Mouse (Mus musculus): ENCODE results near the gene Fgf15. TPM values are rescaled to one million over a fixed set of nuclear protein-coding genes. Genes with fewer than 3 reads are reported as not detected.

Gene Fgf15
- polyA plus RNA-seq (2016; fragmentation: Nextera tagmentation; extraction: Ambion mirVana), result 0.35 and 0.70 TPM in 2 replicates

DNA sequence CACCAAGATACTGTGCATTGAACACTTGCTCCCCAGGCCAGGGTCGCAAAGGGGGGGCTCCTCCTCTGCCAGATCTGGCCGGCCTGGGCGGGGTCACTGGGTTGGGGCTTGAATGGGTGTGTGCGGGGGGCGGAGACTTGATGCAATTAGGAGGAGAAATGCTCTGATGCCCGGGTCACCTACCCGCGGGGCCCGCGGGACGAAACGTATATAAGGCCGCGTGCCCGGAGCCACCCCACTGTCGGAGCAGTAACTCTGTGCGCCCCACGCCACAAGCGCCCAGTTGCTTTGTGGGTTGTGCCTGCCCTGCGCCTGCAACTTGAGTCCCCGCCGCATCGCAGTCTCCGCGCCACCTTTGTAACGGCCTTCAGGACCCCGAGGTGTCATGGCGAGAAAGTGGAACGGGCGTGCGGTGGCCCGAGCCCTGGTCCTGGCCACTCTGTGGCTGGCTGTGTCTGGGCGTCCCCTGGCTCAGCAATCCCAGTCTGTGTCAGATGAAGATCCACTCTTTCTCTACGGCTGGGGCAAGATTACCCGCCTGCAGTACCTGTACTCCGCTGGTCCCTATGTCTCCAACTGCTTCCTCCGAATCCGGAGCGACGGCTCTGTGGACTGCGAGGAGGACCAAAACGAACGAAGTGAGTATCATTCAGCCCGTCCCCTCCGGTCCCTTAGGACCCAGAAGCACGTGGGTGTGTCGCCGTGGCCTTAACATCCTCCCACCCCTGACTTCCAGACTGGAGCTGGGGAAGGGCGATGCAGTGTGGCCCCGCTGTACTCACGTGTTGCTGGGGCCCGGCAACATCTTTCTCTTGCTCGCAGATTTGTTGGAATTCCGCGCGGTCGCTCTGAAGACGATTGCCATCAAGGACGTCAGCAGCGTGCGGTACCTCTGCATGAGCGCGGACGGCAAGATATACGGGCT is at the start of gene Fgf15:
TSS of gene Fgf15 (plus strand) at position 238 of the 925 bp plus-strand sequence.
- Histone ChIP-seq H3K9me3 (replicated peaks) (no peaks in the 10 kb centered on the region), H3K27me3 (ENCODE audit: low read depth, poor library complexity, severe bottlenecking) (peaks cover 89% of the 10 kb centered on the region), H3K36me3 (no peaks in the 10 kb centered on the region), H3K4me3 (peak within 1 kb of the TSS; percentile 56), H3K27ac (0 out of 2 replicates have a peak within 1 kb of the TSS, but pooled peaks have one; percentile 34), H3K4me1 (peaks cover 27% of the 10 kb centered on the region)
- 1% methylated on average over 65 of the region's 65 CpGs for WGBS
- DNase-seq (ENCODE audit: low spot score), result peak; percentile 63

DNA sequence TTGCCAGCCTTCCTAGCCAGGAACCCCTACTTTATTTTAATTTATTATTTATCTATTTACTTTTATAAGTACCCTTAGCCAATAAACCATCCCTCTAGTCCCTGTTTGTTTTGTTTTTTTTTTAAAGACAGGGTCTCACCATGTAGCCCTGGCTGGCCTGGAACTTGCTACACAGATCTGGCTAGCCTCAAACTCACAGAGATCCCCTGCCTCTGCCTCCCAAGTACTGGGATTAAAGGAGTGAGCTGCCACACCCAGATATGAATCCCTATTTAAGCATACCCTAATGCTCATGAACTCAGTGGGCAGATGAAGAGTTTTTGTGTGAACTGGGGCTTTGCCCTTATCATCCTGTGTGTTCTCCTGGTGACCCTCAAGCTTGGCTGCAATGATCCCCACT is 49.3 kb upstream of the Fgf15 start, which contains the start of gene Fgf4:
TSS of gene Fgf4 (plus strand) at position 301 of the 400 bp plus-strand sequence.
- H3K27me3 ChIP-seq (ENCODE audit: low read depth, poor library complexity, severe bottlenecking), result peaks cover 59% of the 10 kb centered on the region
- no peaks in the 10 kb centered on the region for H3K9me3 ChIP-seq (replicated peaks)
- no peak within 1 kb of the TSS for H3K4me3 ChIP-seq
- DNase-seq (ENCODE audit: low spot score), result no peak
- no peak within 1 kb of the TSS for H3K27ac ChIP-seq
- H3K4me1 ChIP-seq, result no peaks in the 10 kb centered on the region
- no peaks in the 10 kb centered on the region for H3K36me3 ChIP-seq

- 66% methylated on average over 3 of the region's 3 CpGs for WGBS
- H3K27ac ChIP-seq, result no peak overlapping the region
- no peaks in the 10 kb centered on the region for H3K9me3 ChIP-seq (replicated peaks)
- peaks cover 43% of the 10 kb centered on the region for H3K27me3 ChIP-seq (ENCODE audit: low read depth, poor library complexity, severe bottlenecking)
- no peak overlapping the region for H3K4me3 ChIP-seq
- no peak for DNase-seq (ENCODE audit: low spot score)
- H3K4me1 ChIP-seq, result no peaks in the 10 kb centered on the region
- no peaks in the 10 kb centered on the region for H3K36me3 ChIP-seq
These were observed 45.0 kb upstream of the Fgf15 start for GRCm38 (mm10) chr7:144851321-144851720.

GRCm38 (mm10) chr7:144854966-144855365 is 41.4 kb upstream of the Fgf15 start:
- no peak for DNase-seq (ENCODE audit: low spot score)
- 47% methylated on average over 3 of the region's 3 CpGs for WGBS
- no peak overlapping the region for H3K27ac ChIP-seq
- H3K4me1 ChIP-seq, result no peaks in the 10 kb centered on the region
- no peak overlapping the region for H3K4me3 ChIP-seq
- H3K27me3 ChIP-seq (ENCODE audit: low read depth, poor library complexity, severe bottlenecking), result peaks cover 61% of the 10 kb centered on the region
- no peaks in the 10 kb centered on the region for H3K36me3 ChIP-seq
- H3K9me3 ChIP-seq (replicated peaks), result no peaks in the 10 kb centered on the region

DNA sequence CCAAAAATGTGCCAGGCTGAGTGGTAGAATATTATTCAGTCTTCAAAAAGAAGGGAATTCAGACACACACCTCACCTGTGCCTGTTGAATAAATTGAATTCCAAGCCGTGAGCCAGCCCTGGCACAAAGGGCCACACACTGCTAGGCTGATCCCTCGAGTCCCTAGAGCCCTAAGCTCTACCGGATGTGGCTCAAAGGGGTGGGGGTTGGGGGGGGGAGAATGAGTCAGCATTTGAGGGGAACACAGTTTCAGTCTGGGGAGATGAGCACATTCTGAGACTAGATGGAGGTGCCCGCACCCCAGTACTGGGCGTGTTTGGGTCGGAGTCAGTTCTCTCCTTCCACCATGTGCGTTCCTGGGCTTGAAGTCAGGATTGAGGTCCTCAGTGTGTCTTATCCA is 39.2 kb upstream of the Fgf15 start:
- H3K27me3 ChIP-seq (ENCODE audit: low read depth, poor library complexity, severe bottlenecking), result peaks cover 70% of the 10 kb centered on the region
- WGBS, result 90% methylated on average over 7 of the region's 7 CpGs

DNA sequence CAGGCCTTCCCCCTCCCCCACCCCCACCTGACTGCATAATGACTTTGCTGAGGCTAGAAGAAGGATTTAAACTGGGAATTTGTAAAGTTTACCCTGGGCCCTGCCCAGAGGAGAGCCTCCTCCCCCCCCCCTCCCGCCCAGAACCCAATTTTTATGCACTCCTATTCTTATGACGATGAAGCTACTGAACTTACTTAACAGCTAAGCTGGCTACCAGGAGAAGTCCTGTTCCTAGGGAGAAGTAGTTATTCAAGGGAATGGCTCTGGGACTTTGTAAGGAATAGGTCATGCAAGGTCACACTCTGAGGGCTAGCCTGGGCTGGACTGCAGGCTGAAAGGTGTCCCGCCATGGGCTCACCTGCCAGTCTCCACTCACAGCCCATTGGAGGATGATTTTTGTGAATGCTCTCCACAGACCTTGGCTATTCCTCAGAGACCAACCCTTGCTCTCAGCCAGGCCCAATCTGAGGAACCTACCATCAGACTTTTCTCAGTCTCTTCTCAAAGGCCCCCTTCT is 38.4 kb upstream of the Fgf15 start:
- WGBS, result 66% methylated on average over 3 of the region's 3 CpGs
- peaks cover 14% of the 10 kb centered on the region for H3K4me1 ChIP-seq
- DNase-seq (ENCODE audit: low spot score), result no peak
- no peaks in the 10 kb centered on the region for H3K9me3 ChIP-seq (replicated peaks)
- no peaks in the 10 kb centered on the region for H3K36me3 ChIP-seq
- H3K4me3 ChIP-seq, result no peak overlapping the region
- H3K27me3 ChIP-seq (ENCODE audit: low read depth, poor library complexity, severe bottlenecking), result peaks cover 78% of the 10 kb centered on the region
- H3K27ac ChIP-seq, result no peak overlapping the region

More for the DNA sequence above, 39.2 kb upstream of the Fgf15 start:
- Histone ChIP-seq H3K4me1 (peaks cover 14% of the 10 kb centered on the region), H3K27ac (no peak overlapping the region), H3K9me3 (replicated peaks) (no peaks in the 10 kb centered on the region), H3K4me3 (no peak overlapping the region), H3K36me3 (no peaks in the 10 kb centered on the region)
- DNase-seq (ENCODE audit: low spot score), result no peak

DNA sequence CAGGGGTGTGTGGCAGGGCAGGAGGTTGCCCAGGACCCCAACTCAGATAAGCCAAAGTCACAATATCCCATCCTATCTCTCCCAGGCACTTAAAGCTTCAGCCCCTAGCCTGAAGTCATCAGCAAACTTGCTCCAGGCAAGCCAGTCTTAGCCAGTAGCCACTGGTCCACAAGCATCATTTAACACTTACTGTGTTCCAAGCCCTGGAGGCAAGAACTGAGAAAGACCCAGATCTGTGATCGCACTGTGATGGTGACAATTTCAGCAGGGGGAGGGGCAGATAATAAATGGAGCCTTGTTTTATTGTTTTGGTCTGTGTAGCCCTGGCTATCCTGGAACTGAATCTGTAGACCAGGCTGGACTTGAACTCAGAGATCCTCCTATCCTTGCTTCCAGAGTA is 37.6 kb upstream of the Fgf15 start:
- 78% methylated on average over 1 of the region's 1 CpGs for WGBS
- H3K4me3 ChIP-seq, result no peak overlapping the region
- H3K27me3 ChIP-seq (ENCODE audit: low read depth, poor library complexity, severe bottlenecking), result peaks cover 86% of the 10 kb centered on the region
- H3K36me3 ChIP-seq, result no peaks in the 10 kb centered on the region
- H3K9me3 ChIP-seq (replicated peaks), result no peaks in the 10 kb centered on the region
- H3K4me1 ChIP-seq, result peaks cover 14% of the 10 kb centered on the region
- no peak overlapping the region for H3K27ac ChIP-seq
- DNase-seq (ENCODE audit: low spot score), result no peak

GRCm38 (mm10) chr7:144861056-144861768 is 35.1 kb upstream of the Fgf15 start:
- H3K27me3 ChIP-seq (ENCODE audit: low read depth, poor library complexity, severe bottlenecking), result peaks cover 94% of the 10 kb centered on the region
- 0 out of 2 replicates have a peak overlapping the region, but pooled peaks have one; percentile 42 for H3K27ac ChIP-seq
- under 1% methylated on average over 69 of the region's 72 CpGs for WGBS
- no peaks in the 10 kb centered on the region for H3K36me3 ChIP-seq
- DNase-seq (ENCODE audit: low spot score), result peak; percentile 49
- peak overlapping the region; percentile 37 for H3K4me3 ChIP-seq
- no peaks in the 10 kb centered on the region for H3K9me3 ChIP-seq (replicated peaks)
- H3K4me1 ChIP-seq, result peaks cover 14% of the 10 kb centered on the region

GRCm38 (mm10) chr7:144861769-144862070 is 34.6 kb upstream of the Fgf15 start:
- Histone ChIP-seq H3K4me3 (peak overlapping the region; percentile 37), H3K9me3 (replicated peaks) (no peaks in the 10 kb centered on the region), H3K36me3 (no peaks in the 10 kb centered on the region), H3K27me3 (ENCODE audit: low read depth, poor library complexity, severe bottlenecking) (peaks cover 94% of the 10 kb centered on the region), H3K27ac (0 out of 2 replicates have a peak overlapping the region, but pooled peaks have one; percentile 42), H3K4me1 (peaks cover 14% of the 10 kb centered on the region)
- WGBS, result under 1% methylated on average over 28 of the region's 28 CpGs
- no peak for DNase-seq (ENCODE audit: low spot score)

DNA sequence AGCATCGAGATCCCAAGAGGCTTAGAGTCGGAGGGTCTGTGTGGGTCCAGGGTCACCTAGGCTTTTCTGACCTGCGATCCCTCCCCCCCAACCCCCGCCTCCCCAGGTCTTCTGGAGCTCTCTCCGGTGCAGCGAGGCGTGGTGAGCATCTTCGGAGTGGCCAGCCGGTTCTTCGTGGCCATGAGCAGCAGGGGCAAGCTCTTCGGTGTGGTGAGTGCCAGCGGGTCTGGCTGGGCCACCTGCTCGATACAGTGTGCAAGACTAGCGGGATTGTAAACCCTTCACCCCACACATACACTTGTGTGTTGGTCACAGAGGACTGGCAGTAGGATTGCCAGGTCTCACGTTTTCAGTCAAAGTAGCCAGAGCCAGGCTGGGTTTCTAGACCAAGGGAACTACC is 34.2 kb upstream of the Fgf15 start:
- Histone ChIP-seq H3K27ac (no peak overlapping the region), H3K36me3 (no peaks in the 10 kb centered on the region), H3K27me3 (ENCODE audit: low read depth, poor library complexity, severe bottlenecking) (peaks cover 94% of the 10 kb centered on the region), H3K4me3 (peak overlapping the region; percentile 37), H3K4me1 (peaks cover 14% of the 10 kb centered on the region), H3K9me3 (replicated peaks) (no peaks in the 10 kb centered on the region)
- DNase-seq (ENCODE audit: low spot score), result peak; percentile 55
- under 1% methylated on average over 15 of the region's 15 CpGs for WGBS

GRCm38 (mm10) chr7:144862712-144863111 is 33.6 kb upstream of the Fgf15 start:
- peaks cover 97% of the 10 kb centered on the region for H3K27me3 ChIP-seq (ENCODE audit: low read depth, poor library complexity, severe bottlenecking)
- H3K4me3 ChIP-seq, result no peak overlapping the region
- no peaks in the 10 kb centered on the region for H3K36me3 ChIP-seq
- no peaks in the 10 kb centered on the region for H3K9me3 ChIP-seq (replicated peaks)
- 3% methylated on average over 18 of the region's 18 CpGs for WGBS
- no peak overlapping the region for H3K27ac ChIP-seq
- no peak for DNase-seq (ENCODE audit: low spot score)
- peaks cover 14% of the 10 kb centered on the region for H3K4me1 ChIP-seq

DNA sequence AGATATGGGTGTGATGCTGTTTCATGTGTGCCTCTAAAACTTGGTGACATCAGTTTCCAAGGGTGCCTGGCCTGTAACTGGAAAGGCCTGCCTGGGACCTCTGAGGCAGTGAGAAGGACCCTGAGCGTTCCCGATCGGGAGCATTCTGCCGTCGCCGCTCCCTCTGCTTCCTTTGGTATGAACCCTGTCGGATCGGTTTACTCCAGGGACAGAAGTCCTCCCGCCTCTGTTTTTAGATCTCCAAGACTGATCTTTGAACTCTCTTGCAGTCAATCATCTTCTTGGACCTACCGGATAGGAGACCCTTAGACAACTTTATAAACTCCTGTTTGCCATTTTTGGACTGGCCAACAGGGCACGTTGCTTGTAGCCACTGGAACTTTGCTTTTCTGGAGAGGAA is 33.1 kb upstream of the Fgf15 start:
- under 1% methylated on average over 11 of the region's 11 CpGs for WGBS
- no peaks in the 10 kb centered on the region for H3K9me3 ChIP-seq (replicated peaks)
- peaks cover 94% of the 10 kb centered on the region for H3K27me3 ChIP-seq (ENCODE audit: low read depth, poor library complexity, severe bottlenecking)
- H3K36me3 ChIP-seq, result no peaks in the 10 kb centered on the region
- H3K27ac ChIP-seq, result no peak overlapping the region
- H3K4me1 ChIP-seq, result peaks cover 14% of the 10 kb centered on the region
- H3K4me3 ChIP-seq, result no peak overlapping the region
- DNase-seq (ENCODE audit: low spot score), result peak; percentile 43

All from limb, embryonic 10.5 days (tissue).